Mouse (Mus musculus): ENCODE measurements around the gene Frmd6. TPM values are rescaled to one million over a fixed set of nuclear protein-coding genes. Genes with fewer than 3 reads are reported as not detected.

The Frmd6 gene
- polyA plus RNA-seq, 1 experiment: 11.2 TPM

DNA sequence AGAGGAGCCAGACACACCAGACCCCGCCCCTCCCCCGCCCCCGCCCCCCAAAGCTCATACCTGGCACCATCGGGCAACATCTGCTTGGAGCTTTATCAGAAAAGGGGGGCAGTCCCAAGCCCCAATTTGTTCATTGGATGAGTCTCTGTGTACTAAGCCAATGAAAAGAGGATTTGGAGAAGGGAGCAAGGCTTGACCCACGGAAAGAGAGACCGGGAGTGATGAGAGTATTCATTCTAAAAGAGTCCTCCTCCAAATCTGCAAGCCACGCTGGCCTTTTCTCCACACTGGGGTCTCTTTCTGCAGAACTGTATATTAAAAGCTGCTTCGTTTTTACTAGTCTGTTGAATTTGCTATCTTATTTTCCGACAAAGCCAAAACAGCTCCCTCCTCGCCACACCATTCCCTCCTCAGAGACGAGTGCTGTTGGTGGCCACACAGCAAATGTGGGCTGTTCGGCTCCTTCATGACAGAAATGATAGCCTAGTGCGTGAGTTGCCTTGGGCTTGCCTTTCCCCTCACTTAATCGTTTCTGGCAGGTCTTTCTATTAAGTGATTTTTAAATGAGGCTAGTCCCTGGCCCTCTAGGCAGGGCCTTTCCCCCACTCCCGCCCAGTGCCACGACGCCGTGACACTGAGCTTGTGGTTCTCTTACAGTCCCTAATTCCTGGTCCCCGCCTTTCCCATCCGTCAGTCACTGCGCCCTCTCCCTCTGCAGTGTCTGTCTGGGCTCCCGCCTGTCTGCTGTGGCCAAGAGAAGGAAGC lies 41.7 kb upstream of the Frmd6 start:
- Histone ChIP-seq H3K4me3 (replicated peaks; ENCODE audit: insufficient read depth, low read depth, low read length) (no peak overlapping the region), H3K4me1 (ENCODE audit: control insufficient read depth, insufficient read depth, low read length) (no peaks in the 10 kb centered on the region), H3K27ac (ENCODE audit: insufficient read depth, low read length) (no peak overlapping the region), H3K27me3 (ENCODE audit: control insufficient read depth, insufficient read depth, low read length) (no peaks in the 10 kb centered on the region)
- whole genome bisulfite sequencing: 50% methylated on average over 22 of the region's 22 CpGs
- no peak for DNase-seq
- no peak for TF ChIP-seq POLR2A (IDR thresholded peaks at IDR 0.05; ENCODE audit: borderline replicate concordance, insufficient read depth, low read length)
- TF ChIP-seq CTCF (IDR thresholded peaks at IDR 0.05; ENCODE audit: borderline replicate concordance, insufficient read depth, low read depth, low read length): no peak

- TF ChIP-seq POLR2A (IDR thresholded peaks at IDR 0.05; ENCODE audit: borderline replicate concordance, insufficient read depth, low read length) (no peak), CTCF (IDR thresholded peaks at IDR 0.05; ENCODE audit: borderline replicate concordance, insufficient read depth, low read depth, low read length) (no peak)
- WGBS: 64% methylated on average over 6 of the region's 6 CpGs
These were observed 41.0 kb upstream of the Frmd6 start for GRCm38 (mm10) chr12:70784240-70784705.

GRCm38 (mm10) chr12:70789341-70789740 lies 36.0 kb upstream of the Frmd6 start:
- no peak overlapping the region for H3K27ac ChIP-seq (ENCODE audit: insufficient read depth, low read length)
- H3K4me1 ChIP-seq (ENCODE audit: control insufficient read depth, insufficient read depth, low read length): no peaks in the 10 kb centered on the region
- 87% methylated on average over 6 of the region's 6 CpGs for WGBS

More at GRCm38 (mm10) chr12:70784240-70784705, 41.0 kb upstream of the Frmd6 start:
- Histone ChIP-seq H3K27ac (ENCODE audit: insufficient read depth, low read length) (no peak overlapping the region), H3K4me1 (ENCODE audit: control insufficient read depth, insufficient read depth, low read length) (no peaks in the 10 kb centered on the region), H3K27me3 (ENCODE audit: control insufficient read depth, insufficient read depth, low read length) (no peaks in the 10 kb centered on the region), H3K4me3 (replicated peaks; ENCODE audit: insufficient read depth, low read depth, low read length) (no peak overlapping the region)
- no peak for DNase-seq

DNA sequence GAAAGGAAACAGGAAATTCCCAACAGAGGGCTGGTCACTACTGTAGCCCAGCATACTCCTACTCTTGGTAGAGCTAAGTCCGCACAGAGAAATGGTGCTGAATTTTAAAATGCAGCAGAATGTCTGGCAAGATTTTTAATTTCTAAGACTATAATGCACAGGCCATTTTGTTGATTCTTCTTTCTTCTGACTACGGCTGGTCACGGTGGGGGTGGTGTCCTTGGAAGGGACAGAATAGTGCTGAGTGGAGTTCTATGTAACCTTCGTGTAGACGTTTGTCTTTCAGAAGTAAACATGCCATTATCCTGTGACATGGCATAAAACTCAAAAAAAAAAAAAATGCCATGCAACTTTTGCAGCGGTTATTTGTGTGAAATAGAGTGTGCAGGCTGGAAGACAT lies 32.0 kb upstream of the Frmd6 start:
- Histone ChIP-seq H3K27me3 (ENCODE audit: control insufficient read depth, insufficient read depth, low read length) (no peaks in the 10 kb centered on the region), H3K27ac (ENCODE audit: insufficient read depth, low read length) (no peak overlapping the region), H3K4me1 (ENCODE audit: control insufficient read depth, insufficient read depth, low read length) (peaks cover 4% of the 10 kb centered on the region; the same call in 1 of the 2 replicates), H3K4me3 (replicated peaks; ENCODE audit: insufficient read depth, low read depth, low read length) (no peak overlapping the region)
- no peak for DNase-seq
- WGBS: 91% methylated on average over 6 of the region's 6 CpGs
- TF ChIP-seq CTCF (IDR thresholded peaks at IDR 0.05; ENCODE audit: borderline replicate concordance, insufficient read depth, low read depth, low read length): no peak
- no peak for TF ChIP-seq POLR2A (IDR thresholded peaks at IDR 0.05; ENCODE audit: borderline replicate concordance, insufficient read depth, low read length)

More at GRCm38 (mm10) chr12:70789341-70789740, 36.0 kb upstream of the Frmd6 start:
- no peak for TF ChIP-seq CTCF (IDR thresholded peaks at IDR 0.05; ENCODE audit: borderline replicate concordance, insufficient read depth, low read depth, low read length)
- TF ChIP-seq POLR2A (IDR thresholded peaks at IDR 0.05; ENCODE audit: borderline replicate concordance, insufficient read depth, low read length): no peak
- Histone ChIP-seq H3K4me3 (replicated peaks; ENCODE audit: insufficient read depth, low read depth, low read length) (no peak overlapping the region), H3K27me3 (ENCODE audit: control insufficient read depth, insufficient read depth, low read length) (no peaks in the 10 kb centered on the region)
- DNase-seq: no peak

DNA sequence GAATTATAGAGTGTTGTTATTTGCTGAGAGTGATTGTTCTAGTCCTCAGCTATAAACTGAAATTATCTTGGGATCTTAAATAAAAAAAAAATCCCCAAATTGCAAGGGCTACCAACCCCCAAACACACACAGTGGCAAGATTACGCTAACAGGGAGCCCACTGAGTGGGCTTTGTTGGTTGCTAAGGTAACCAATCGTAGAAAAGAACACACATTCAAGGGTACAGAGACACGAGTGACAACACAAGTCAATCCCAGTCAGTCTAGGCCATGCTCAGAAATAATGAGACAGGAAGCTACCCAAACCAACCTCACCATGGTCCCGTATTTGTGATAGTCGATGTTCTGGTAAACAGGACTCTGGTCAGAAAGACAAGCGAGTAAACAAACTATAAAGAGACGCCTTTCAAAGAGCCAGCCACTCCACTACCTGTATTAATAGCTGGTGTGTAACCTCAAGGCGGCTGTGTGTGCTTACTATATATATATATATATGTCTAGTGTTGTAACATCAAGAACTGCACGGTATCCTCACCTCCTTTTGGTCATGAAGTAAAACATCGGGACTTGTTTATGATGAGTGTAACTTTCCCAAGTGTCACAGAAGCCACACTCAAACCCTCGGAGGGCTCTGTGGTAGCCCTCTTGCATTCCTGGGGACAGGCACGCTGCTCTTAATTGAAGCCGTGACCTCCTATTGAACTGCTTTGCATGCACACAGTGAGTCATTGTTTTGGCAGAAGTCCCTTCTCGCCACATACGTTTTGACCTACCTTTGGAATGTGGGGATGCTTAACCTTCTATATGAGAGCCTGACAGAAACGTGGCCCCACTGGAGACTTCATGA lies 30.5 kb upstream of the Frmd6 start:
- Histone ChIP-seq H3K4me3 (replicated peaks; ENCODE audit: insufficient read depth, low read depth, low read length) (no peak overlapping the region), H3K27ac (ENCODE audit: insufficient read depth, low read length) (no peak overlapping the region), H3K27me3 (ENCODE audit: control insufficient read depth, insufficient read depth, low read length) (no peaks in the 10 kb centered on the region), H3K4me1 (ENCODE audit: control insufficient read depth, insufficient read depth, low read length) (peaks cover 4% of the 10 kb centered on the region; the same call in 1 of the 2 replicates)
- TF ChIP-seq CTCF (IDR thresholded peaks at IDR 0.05; ENCODE audit: borderline replicate concordance, insufficient read depth, low read depth, low read length): no peak
- TF ChIP-seq POLR2A (IDR thresholded peaks at IDR 0.05; ENCODE audit: borderline replicate concordance, insufficient read depth, low read length): no peak
- peak; percentile 22 to 44 for DNase-seq
- WGBS: 46% methylated on average over 16 of the region's 16 CpGs

GRCm38 (mm10) chr12:70795389-70795711 lies 30.0 kb upstream of the Frmd6 start:
- no peaks in the 10 kb centered on the region for H3K27me3 ChIP-seq (ENCODE audit: control insufficient read depth, insufficient read depth, low read length)
- TF ChIP-seq CTCF (IDR thresholded peaks at IDR 0.05; ENCODE audit: borderline replicate concordance, insufficient read depth, low read depth, low read length) (no peak), POLR2A (IDR thresholded peaks at IDR 0.05; ENCODE audit: borderline replicate concordance, insufficient read depth, low read length) (no peak)
- H3K4me3 ChIP-seq (replicated peaks; ENCODE audit: insufficient read depth, low read depth, low read length): no peak overlapping the region
- peaks cover 4% of the 10 kb centered on the region; the same call in 1 of the 2 replicates for H3K4me1 ChIP-seq (ENCODE audit: control insufficient read depth, insufficient read depth, low read length)
- DNase-seq: no peak
- H3K27ac ChIP-seq (ENCODE audit: insufficient read depth, low read length): no peak overlapping the region
- WGBS: 86% methylated on average over 3 of the region's 3 CpGs

DNA sequence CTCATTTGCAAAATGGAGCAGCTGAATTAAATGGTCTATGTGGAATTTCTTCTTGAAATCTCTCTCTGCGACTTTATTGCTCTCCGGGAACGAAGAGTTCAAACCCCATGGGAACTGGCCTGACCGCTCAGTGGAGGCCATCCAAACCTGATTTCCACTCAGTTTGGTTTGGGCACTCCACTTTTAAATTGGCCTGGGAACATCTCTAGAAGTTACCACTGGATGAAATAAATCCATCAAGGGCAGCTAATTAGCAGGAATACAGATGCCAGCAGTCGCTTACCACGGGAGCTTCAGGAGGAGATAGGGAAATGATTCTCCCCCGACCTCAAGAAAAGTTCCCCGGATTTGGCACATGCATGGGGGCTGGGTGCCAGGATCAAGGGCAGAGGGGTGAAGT lies 26.8 kb upstream of the Frmd6 start:
- TF ChIP-seq CTCF (IDR thresholded peaks at IDR 0.05; ENCODE audit: borderline replicate concordance, insufficient read depth, low read depth, low read length) (no peak), POLR2A (IDR thresholded peaks at IDR 0.05; ENCODE audit: borderline replicate concordance, insufficient read depth, low read length) (no peak)
- Histone ChIP-seq H3K4me3 (replicated peaks; ENCODE audit: insufficient read depth, low read depth, low read length) (no peak overlapping the region), H3K27me3 (ENCODE audit: control insufficient read depth, insufficient read depth, low read length) (no peaks in the 10 kb centered on the region), H3K4me1 (ENCODE audit: control insufficient read depth, insufficient read depth, low read length) (peaks cover 4% of the 10 kb centered on the region; the same call in 1 of the 2 replicates), H3K27ac (ENCODE audit: insufficient read depth, low read length) (no peak overlapping the region)
- no peak for DNase-seq
- 45% methylated on average over 8 of the region's 8 CpGs for WGBS

Data from cerebellum, adult 2 months (tissue).